Mouse (Mus musculus) embryo, embryonic 11.5 days (tissue): ENCODE data around the gene Rxra.

Source experiments
- DNase-seq: peaks from one replicate; pipeline ENCODE4 v3.0.0-alpha.2; 2012; ENCODE audit warnings: low read depth, low spot score

Gene Rxra

GRCm38 (mm10) chr2:27762920-27763780 is 86.9 kb downstream of the Rxra start:
- DNase-seq, result no peak

- DNase-seq, result no peak
These were observed 88.2 kb downstream of the Rxra start for GRCm38 (mm10) chr2:27764256-27764936.

GRCm38 (mm10) chr2:27764937-27765319 is 88.7 kb downstream of the Rxra start:
- DNase-seq, result peak; percentile 80

GRCm38 (mm10) chr2:27767773-27768172 is 91.5 kb downstream of the Rxra start:
- no peak for DNase-seq

- DNase-seq, result no peak
These were observed 93.5 kb downstream of the Rxra start for GRCm38 (mm10) chr2:27769701-27770100.

GRCm38 (mm10) chr2:27770205-27770604 is 94.0 kb downstream of the Rxra start:
- DNase-seq, result peak; percentile 47

- no peak for DNase-seq
These were observed 95.7 kb downstream of the Rxra start for GRCm38 (mm10) chr2:27771936-27772335.

GRCm38 (mm10) chr2:27772841-27773388 is 96.7 kb downstream of the Rxra start:
- DNase-seq, result no peak

GRCm38 (mm10) chr2:27773980-27774730 is 97.9 kb downstream of the Rxra start:
- DNase-seq, result no peak

GRCm38 (mm10) chr2:27775006-27775405 is 98.8 kb downstream of the Rxra start:
- DNase-seq, result no peak

- no peak for DNase-seq
These were observed 99.4 kb downstream of the Rxra start for GRCm38 (mm10) chr2:27775625-27776024.

- no peak for DNase-seq
These were observed 101.5 kb downstream of the Rxra start for GRCm38 (mm10) chr2:27777756-27778155.

GRCm38 (mm10) chr2:27778289-27778688 is 102.0 kb downstream of the Rxra start:
- no peak for DNase-seq

- no peak for DNase-seq
These were observed 103.1 kb downstream of the Rxra start for GRCm38 (mm10) chr2:27779291-27779866.

- DNase-seq, result no peak
These were observed 103.9 kb downstream of the Rxra start for GRCm38 (mm10) chr2:27780162-27780561.

- DNase-seq, result no peak
These were observed 109.1 kb downstream of the Rxra start for GRCm38 (mm10) chr2:27785363-27785762.

GRCm38 (mm10) chr2:27785973-27786417 is 109.8 kb downstream of the Rxra start:
- DNase-seq, result no peak

GRCm38 (mm10) chr2:27791571-27791970 is 115.3 kb downstream of the Rxra start:
- no peak for DNase-seq

- DNase-seq, result no peak
These were observed 122.8 kb downstream of the Rxra start for GRCm38 (mm10) chr2:27799018-27799417.

- no peak for DNase-seq
These were observed 124.8 kb downstream of the Rxra start for GRCm38 (mm10) chr2:27801041-27801440.

- DNase-seq, result no peak
These were observed 126.3 kb downstream of the Rxra start for GRCm38 (mm10) chr2:27802493-27802892.
